Mouse (Mus musculus) stomach, postnatal 0 days (tissue): ENCODE measurements at regions not wholly inside any gene's neighbourhood (a gene's known extent, or its start where the extent isn't known, plus 50 kb on each side); places are given as distances from the start of the nearest gene placed in this dataset.
"Not testable (repeated sequence)": the region's sequence is repeated elsewhere in the genome, so short reads cannot be mapped to it uniquely, and the experiment has no call there.

Experiments used
- ATAC-seq: fragments of 200-750 bp; cut with Nextera tagmentation; 2 replicates; pipeline ENCODE4 v1.8.0; 2017; ENCODE audit not compliant: low FRiP score, low TSS enrichment
- DNase-seq: peaks from one replicate; pipeline ENCODE4 v3.0.0-alpha.2; 2016; ENCODE audit warnings: low spot score
- H3K27ac ChIP-seq: fragments of 300-500 bp; sonication (generic); replicated peaks from 2 replicates; pipeline ENCODE4 v1.5.1; 2014; ENCODE audit warnings: mild to moderate bottlenecking, control low read depth
- H3K27me3 ChIP-seq: fragments of 300-500 bp; sonication (generic); 2 replicates; pipeline ENCODE4 v1.6.1; 2014; ENCODE audit warnings: low read length; ENCODE audit not compliant: control insufficient read depth, insufficient read depth
- H3K36me3 ChIP-seq: fragments of 300-500 bp; sonication (generic); 2 replicates; pipeline ENCODE4 v1.6.1; 2014; ENCODE audit warnings: low read length, mixed read lengths; ENCODE audit not compliant: control insufficient read depth, insufficient read depth
- H3K4me1 ChIP-seq: fragments of 300-500 bp; sonication (generic); replicated peaks from 2 replicates; pipeline ENCODE4 v1.6.1; 2014; ENCODE audit warnings: antibody characterized with exemption; ENCODE audit not compliant: control insufficient read depth, insufficient read depth
- H3K4me2 ChIP-seq: fragments of 300-500 bp; sonication (generic); replicated peaks from 2 replicates; pipeline ENCODE4 v1.6.1; 2014; ENCODE audit warnings: low read depth, mild to moderate bottlenecking, control low read depth, moderate library complexity
- H3K4me3 ChIP-seq: fragments of 300-500 bp; sonication (generic); 2 replicates; pipeline ENCODE4 v1.5.1; 2014; ENCODE audit warnings: low read depth, low read length, control low read depth
- H3K9ac ChIP-seq: fragments of 300-500 bp; sonication (generic); 2 replicates; pipeline ENCODE4 v1.6.1; 2014; ENCODE audit warnings: mild to moderate bottlenecking, low read length, control low read depth, mixed read lengths
- H3K9me3 ChIP-seq: fragments of 300-500 bp; sonication (generic); 2 replicates; pipeline ENCODE4 v1.6.1; 2016; ENCODE audit warnings: low read length; ENCODE audit not compliant: control insufficient read depth
- CTCF ChIP-seq: IDR thresholded peaks from 2 replicates; pipeline ENCODE4 v1.5.1; 2016; ENCODE audit warnings: antibody characterized with exemption, low read depth, mild to moderate bottlenecking, moderate library complexity
- EP300 ChIP-seq: optimal IDR thresholded peaks from 2 replicates; pipeline ENCODE3; 2016; ENCODE audit warnings: antibody characterized with exemption
- WGBS: fragments of 180-500 bp; shearing (Covaris S2); extraction: QIAGEN DNeasy Blood & Tissue Kit; methylation state at CpG from one replicate; pipeline ENCODE4 v1.1.7; 2014; 5-methylcytosine and 5-hydroxymethylcytosine counted together

DNA sequence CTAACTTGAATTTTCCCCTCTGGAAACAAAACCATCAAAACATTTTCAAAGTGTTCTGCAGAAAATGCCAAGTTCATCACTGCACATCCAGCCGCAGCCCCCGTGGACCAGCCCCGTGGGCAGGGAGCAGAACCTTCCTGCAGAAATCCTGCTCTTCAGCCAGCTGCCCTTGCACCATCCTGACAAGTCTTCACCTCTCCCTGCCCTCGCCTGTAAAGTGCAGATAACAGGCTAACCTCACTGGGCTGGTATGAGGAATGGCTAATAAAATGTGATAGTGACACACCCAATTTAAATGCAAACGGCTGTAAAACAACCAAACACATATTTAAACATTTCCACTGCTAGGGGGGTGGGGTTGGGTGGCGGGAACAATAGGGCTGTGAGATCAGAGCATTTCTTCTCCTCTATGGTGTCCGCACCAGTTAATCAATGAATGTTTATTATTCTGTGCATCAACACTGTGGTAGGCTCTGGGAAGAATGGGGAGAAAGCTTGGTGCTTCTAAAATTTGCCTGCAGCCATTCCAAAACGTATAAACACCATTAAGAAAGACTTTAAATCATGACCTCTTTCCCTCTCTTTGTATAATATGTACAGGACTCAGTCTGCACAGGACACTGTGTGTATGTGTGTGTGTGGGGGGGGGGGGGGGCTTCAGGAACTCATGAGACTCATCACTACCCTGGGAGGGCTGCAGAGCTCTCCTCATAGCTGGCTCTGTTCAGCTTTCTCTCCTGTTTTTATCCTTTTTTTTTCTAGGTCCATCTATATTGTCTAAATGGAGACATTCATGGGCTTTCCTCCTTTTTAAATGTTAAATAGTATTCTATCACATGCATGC lies 215.1 kb upstream of the Klf3 start:
- peak overlapping the region; percentile 24; the same call in 1 of the 2 replicates for H3K27ac ChIP-seq
- DNase-seq, result peak; percentile 51
- H3K9me3 ChIP-seq, result no peaks in the 10 kb centered on the region
- no peaks in the 10 kb centered on the region for H3K27me3 ChIP-seq
- WGBS, result 12% methylated on average over 8 of the region's 8 CpGs
- no peak for TF ChIP-seq EP300
- TF ChIP-seq CTCF, result no peak
- H3K9ac ChIP-seq, result no peak overlapping the region
- H3K4me1 ChIP-seq, result no peaks in the 10 kb centered on the region
- ATAC-seq, result peak; percentile 85
- no peaks in the 10 kb centered on the region for H3K36me3 ChIP-seq
- H3K4me2 ChIP-seq, result no peak overlapping the region
- H3K4me3 ChIP-seq, result no peak overlapping the region

DNA sequence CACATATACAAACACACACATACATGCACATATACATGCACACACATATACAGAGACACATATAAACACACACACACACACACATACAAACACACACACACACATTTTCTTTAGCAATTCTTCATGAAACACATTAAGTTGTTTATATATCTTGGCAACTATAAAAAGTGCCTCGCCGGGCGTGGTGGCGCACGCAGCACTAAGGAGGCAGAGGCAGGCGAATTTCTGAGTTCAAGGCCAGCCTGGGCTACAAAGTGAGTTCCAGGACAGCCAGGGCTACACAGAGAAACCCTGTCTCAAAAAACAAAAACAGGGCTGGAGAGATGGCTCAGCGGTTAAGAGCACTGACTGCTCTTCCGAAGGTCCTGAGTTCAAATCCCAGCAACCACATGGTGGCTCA lies 214.4 kb upstream of the Klf3 start:
- ATAC-seq, H3K9ac ChIP-seq, H3K4me3 ChIP-seq, H3K4me2 ChIP-seq, H3K27me3 ChIP-seq, H3K4me1 ChIP-seq, DNase-seq, H3K36me3 ChIP-seq, H3K27ac ChIP-seq, H3K9me3 ChIP-seq: not testable (repeated sequence)
- WGBS, result 96% methylated on average over 8 of the region's 8 CpGs

DNA sequence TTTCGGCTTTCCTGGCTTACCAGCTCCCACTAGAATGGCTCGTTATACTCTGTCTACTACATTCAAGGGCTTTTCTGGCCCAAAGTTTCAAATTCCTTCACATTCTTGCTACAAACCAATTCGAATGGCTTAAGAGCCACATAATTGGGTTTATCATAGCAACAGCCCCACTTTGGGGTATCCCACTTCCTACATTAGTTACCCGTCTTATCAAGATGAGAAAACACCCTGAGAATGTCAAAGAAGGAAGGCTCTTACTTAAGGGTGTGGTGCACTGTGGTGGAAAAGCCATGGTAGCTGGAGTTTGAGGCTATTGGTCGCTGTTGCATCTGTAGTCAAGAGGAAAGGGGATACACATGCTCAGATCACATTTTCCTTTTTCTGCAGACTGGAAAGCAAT lies 213.2 kb upstream of the Klf3 start:
- Histone ChIP-seq H3K9ac (no peak overlapping the region), H3K36me3 (no peaks in the 10 kb centered on the region), H3K9me3 (no peaks in the 10 kb centered on the region), H3K4me3 (no peak overlapping the region), H3K27ac (no peak overlapping the region), H3K4me1 (no peaks in the 10 kb centered on the region), H3K27me3 (no peaks in the 10 kb centered on the region), H3K4me2 (no peak overlapping the region)
- TF ChIP-seq EP300 (no peak), CTCF (no peak)
- WGBS, result 83% methylated on average over 5 of the region's 5 CpGs
- ATAC-seq, result no peak
- DNase-seq, result no peak

DNA sequence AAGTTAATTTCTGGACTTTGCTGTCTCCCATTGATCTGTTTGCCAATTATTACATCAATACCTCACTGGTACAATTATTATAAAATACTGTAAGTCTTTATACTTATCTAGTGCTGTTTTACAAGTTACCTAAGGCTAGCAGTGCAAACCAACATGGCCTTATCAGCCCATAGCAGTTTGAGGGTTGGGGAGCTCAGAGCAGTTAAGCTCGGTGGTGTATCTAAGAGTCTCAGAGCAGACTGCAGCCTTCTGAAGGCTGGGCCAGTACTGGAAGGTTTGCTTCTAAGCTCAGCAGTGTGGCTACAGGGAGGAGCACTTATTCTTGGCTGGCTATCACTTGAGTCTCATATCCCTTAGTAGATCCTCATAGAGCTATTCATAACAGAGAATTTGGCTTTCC lies 212.4 kb upstream of the Klf3 start:
- 68% methylated on average over 1 of the region's 1 CpGs for whole genome bisulfite sequencing

GRCm38 (mm10) chr5:64591792-64592191 lies 211.4 kb upstream of the Klf3 start:
- Histone ChIP-seq H3K27ac (no peak overlapping the region), H3K4me2 (no peak overlapping the region), H3K4me1 (no peaks in the 10 kb centered on the region), H3K36me3 (no peaks in the 10 kb centered on the region), H3K9ac (no peak overlapping the region), H3K9me3 (no peaks in the 10 kb centered on the region), H3K27me3 (no peaks in the 10 kb centered on the region), H3K4me3 (no peak overlapping the region)
- ATAC-seq, result no peak
- TF ChIP-seq CTCF (no peak), EP300 (no peak)
- WGBS, result 100% methylated on average over 2 of the region's 2 CpGs
- no peak for DNase-seq

More for the DNA sequence above, 212.4 kb upstream of the Klf3 start:
- TF ChIP-seq EP300 (no peak), CTCF (no peak)
- H3K9ac ChIP-seq, result no peak overlapping the region
- no peak overlapping the region for H3K4me3 ChIP-seq
- DNase-seq (no peak), ATAC-seq (no peak)
- no peaks in the 10 kb centered on the region for H3K27me3 ChIP-seq
- H3K4me1 ChIP-seq, result no peaks in the 10 kb centered on the region
- no peak overlapping the region for H3K4me2 ChIP-seq
- no peak overlapping the region for H3K27ac ChIP-seq
- H3K9me3 ChIP-seq, result no peaks in the 10 kb centered on the region
- H3K36me3 ChIP-seq, result no peaks in the 10 kb centered on the region

GRCm38 (mm10) chr5:64595220-64595619 lies 208.0 kb upstream of the Klf3 start:
- Histone ChIP-seq H3K4me1 (no peaks in the 10 kb centered on the region), H3K9me3 (no peaks in the 10 kb centered on the region), H3K27ac (no peak overlapping the region), H3K27me3 (no peaks in the 10 kb centered on the region), H3K9ac (no peak overlapping the region), H3K4me2 (no peak overlapping the region), H3K36me3 (no peaks in the 10 kb centered on the region), H3K4me3 (no peak overlapping the region)
- WGBS, result 74% methylated on average over 3 of the region's 3 CpGs
- TF ChIP-seq CTCF (no peak), EP300 (no peak)
- DNase-seq (no peak), ATAC-seq (no peak)
